Mouse (Mus musculus): Measurements from ENCODE around the gene Troap. TPM values are rescaled to one million over a fixed set of nuclear protein-coding genes. Genes with fewer than 3 reads are reported as not detected.

Gene Troap
- polyA plus RNA-seq, 1 experiment, result 9.0 TPM

- TF ChIP-seq CTCF (IDR thresholded peaks at IDR 0.05; ENCODE audit: extremely low read depth, insufficient read length, insufficient replicate concordance, low read depth, low read length) (no peak), POLR2A (IDR thresholded peaks at IDR 0.05; ENCODE audit: low read depth, low read length) (no peak)
- Histone ChIP-seq H3K27ac (ENCODE audit: insufficient read depth, low read depth, low read length) (no peak overlapping the region), H3K4me1 (ENCODE audit: control insufficient read depth, insufficient read depth, insufficient read length, low read length) (peaks cover 3% of the 10 kb centered on the region; the same call in 1 of the 2 replicates), H3K27me3 (ENCODE audit: control insufficient read depth, insufficient read depth, low read length) (no peaks in the 10 kb centered on the region), H3K4me3 (ENCODE audit: low read depth, low read length) (peak overlapping the region; percentile 91), H3K36me3 (ENCODE audit: control insufficient read depth, insufficient read depth, low read length) (no peaks in the 10 kb centered on the region)
- WGBS, result 2% methylated on average over 31 of the region's 35 CpGs
Observed at GRCm38 (mm10) chr15:99126816-99127365, 52.5 kb downstream of the Troap start.

GRCm38 (mm10) chr15:99127851-99128522 is 53.6 kb downstream of the Troap start:
- TF ChIP-seq CTCF (IDR thresholded peaks at IDR 0.05; ENCODE audit: extremely low read depth, insufficient read length, insufficient replicate concordance, low read depth, low read length), result no peak
- no peak for TF ChIP-seq POLR2A (IDR thresholded peaks at IDR 0.05; ENCODE audit: low read depth, low read length)
- peaks cover 3% of the 10 kb centered on the region; the same call in 1 of the 2 replicates for H3K4me1 ChIP-seq (ENCODE audit: control insufficient read depth, insufficient read depth, insufficient read length, low read length)
- H3K27me3 ChIP-seq (ENCODE audit: control insufficient read depth, insufficient read depth, low read length), result no peaks in the 10 kb centered on the region
- H3K27ac ChIP-seq (ENCODE audit: insufficient read depth, low read depth, low read length), result no peak overlapping the region
- no peak overlapping the region for H3K4me3 ChIP-seq (ENCODE audit: low read depth, low read length)
- WGBS, result 88% methylated on average over 6 of the region's 6 CpGs
- no peaks in the 10 kb centered on the region for H3K36me3 ChIP-seq (ENCODE audit: control insufficient read depth, insufficient read depth, low read length)

GRCm38 (mm10) chr15:99129441-99129840 is 55.1 kb downstream of the Troap start:
- no peak overlapping the region for H3K4me3 ChIP-seq (ENCODE audit: low read depth, low read length)
- H3K27ac ChIP-seq (ENCODE audit: insufficient read depth, low read depth, low read length), result no peak overlapping the region
- no peaks in the 10 kb centered on the region for H3K36me3 ChIP-seq (ENCODE audit: control insufficient read depth, insufficient read depth, low read length)
- H3K27me3 ChIP-seq (ENCODE audit: control insufficient read depth, insufficient read depth, low read length), result no peaks in the 10 kb centered on the region
- H3K4me1 ChIP-seq (ENCODE audit: control insufficient read depth, insufficient read depth, insufficient read length, low read length), result no peaks in the 10 kb centered on the region
- 93% methylated on average over 11 of the region's 11 CpGs for WGBS
- TF ChIP-seq POLR2A (IDR thresholded peaks at IDR 0.05; ENCODE audit: low read depth, low read length), result no peak
- no peak for TF ChIP-seq CTCF (IDR thresholded peaks at IDR 0.05; ENCODE audit: extremely low read depth, insufficient read length, insufficient replicate concordance, low read depth, low read length)

- WGBS, result 71% methylated on average over 22 of the region's 22 CpGs
- Histone ChIP-seq H3K36me3 (ENCODE audit: control insufficient read depth, insufficient read depth, low read length) (no peaks in the 10 kb centered on the region), H3K4me1 (ENCODE audit: control insufficient read depth, insufficient read depth, insufficient read length, low read length) (no peaks in the 10 kb centered on the region), H3K27me3 (ENCODE audit: control insufficient read depth, insufficient read depth, low read length) (no peaks in the 10 kb centered on the region), H3K27ac (ENCODE audit: insufficient read depth, low read depth, low read length) (no peak overlapping the region), H3K4me3 (ENCODE audit: low read depth, low read length) (no peak overlapping the region)
- TF ChIP-seq POLR2A (IDR thresholded peaks at IDR 0.05; ENCODE audit: low read depth, low read length), result no peak
- no peak for TF ChIP-seq CTCF (IDR thresholded peaks at IDR 0.05; ENCODE audit: extremely low read depth, insufficient read length, insufficient replicate concordance, low read depth, low read length)
Observed at GRCm38 (mm10) chr15:99129956-99130910, 55.9 kb downstream of the Troap start.

Other genes with a start within 250 kb of the Troap start
- 34.0 and 65.7 TPM in 2 replicates for gene Prkag1, start 243.1 kb upstream of the Troap start, polyA plus RNA-seq (2012; rRNA removed)
- gene Kmt2d, start 203.4 kb upstream of the Troap start, polyA plus RNA-seq (2012; rRNA removed), result 19.4 and 36.2 TPM in 2 replicates
- 5.3 and 24.1 TPM in 2 replicates for gene Rhebl1, start 180.0 kb upstream of the Troap start, polyA plus RNA-seq (2012; rRNA removed)
- 0.33 and 0.55 TPM in 2 replicates for gene Dhh, start 176.0 kb upstream of the Troap start, polyA plus RNA-seq (2012; rRNA removed)
- 183 and 395 TPM in 2 replicates for gene Lmbr1l, start 156.3 kb upstream of the Troap start, polyA plus RNA-seq (2012; rRNA removed)
- 455 and 523 TPM in 2 replicates for gene Tuba1b, start 140.0 kb upstream of the Troap start, polyA plus RNA-seq (2012; rRNA removed)
- gene Gm49450, start 121.0 kb upstream of the Troap start, polyA plus RNA-seq (2012; rRNA removed), result 1.2 and 23.9 TPM in 2 replicates
- gene Tuba1a, start 120.9 kb upstream of the Troap start, polyA plus RNA-seq (2012; rRNA removed), result 99.6 and 116 TPM in 2 replicates
- gene Tuba1c, start 44.7 kb upstream of the Troap start, polyA plus RNA-seq (2012; rRNA removed), result 252 and 382 TPM in 2 replicates
- 4.6 and 4.8 TPM in 2 replicates for gene Prph, start 19.4 kb upstream of the Troap start, polyA plus RNA-seq (2012; rRNA removed)
- not detected in 2 replicates for gene C1ql4, start 13.2 kb downstream of the Troap start, polyA plus RNA-seq (2012; rRNA removed)
- gene Dnajc22, start 18.6 kb downstream of the Troap start, polyA plus RNA-seq (2012; rRNA removed), result 24.6 and 43.2 TPM in 2 replicates
- 1.6 and 3.9 TPM in 2 replicates for gene Spats2, start 51.3 kb downstream of the Troap start, polyA plus RNA-seq (2012; rRNA removed)
- 0.56 and 3.0 TPM in 2 replicates for gene Kcnh3, start 150.3 kb downstream of the Troap start, polyA plus RNA-seq (2012; rRNA removed)
- gene Mcrs1, start 177.4 kb downstream of the Troap start, polyA plus RNA-seq (2012; rRNA removed), result 46.5 and 96.6 TPM in 2 replicates
- gene Prpf40b, start 220.5 kb downstream of the Troap start, polyA plus RNA-seq (2012; rRNA removed), result 14.4 and 20.8 TPM in 2 replicates
- gene Fam186b, start 221.3 kb downstream of the Troap start, polyA plus RNA-seq (2012; rRNA removed), result not detected in 2 replicates